In the genomic region with DNA sequence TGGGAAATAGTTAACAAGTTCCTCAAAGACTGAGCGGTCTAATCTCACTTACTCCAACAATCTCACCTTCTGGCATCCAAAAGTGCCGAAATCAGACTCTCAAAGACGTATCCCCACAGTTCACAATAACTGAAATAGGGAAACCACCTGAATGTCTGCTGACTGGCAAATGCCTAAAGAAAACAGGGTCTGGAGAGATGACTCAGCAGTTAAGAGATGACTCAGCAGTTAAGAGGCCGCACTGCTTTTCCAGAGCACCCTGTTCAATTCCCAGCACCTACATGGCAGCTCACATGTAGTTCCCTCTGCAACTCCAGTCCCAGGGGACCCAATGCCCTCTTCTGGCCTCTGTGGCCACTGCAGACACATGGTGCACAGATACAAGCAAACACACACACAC, we compare ENCODE assay signal across 26 mouse cellular contexts. TPM values are rescaled to one million over a fixed set of nuclear protein-coding genes. Genes with fewer than 3 reads are reported as not detected.
DNase-seq lines count a peak whose midpoint lies in the region; ATAC-seq and TF ChIP-seq lines count a peak whose summit lies in the region.
"Had no signal": no experiment of that assay in that cellular context is flagged by ENCODE, and none has a peak within 500 bp of the region (broad histone marks: within the 10 kb centered on the region; RNA-seq: fewer than 3 reads in every experiment).

No protein-coding gene starts in this region.

- H3K36me3 ChIP-seq in ES-Bruce4 (ENCODE audit: control insufficient read depth, insufficient read depth, low read length, poor library complexity, severe bottlenecking) = no peaks in the 10 kb centered on the region
- no peaks in the 10 kb centered on the region for H3K36me3 ChIP-seq in midbrain, embryonic 14.5 days (ENCODE audit: control insufficient read depth, insufficient read depth, low read length)
- H3K36me3 ChIP-seq: embryonic facial prominence, embryonic 15.5 days; forebrain, embryonic 15.5 days; heart, embryonic 13.5 days; limb, embryonic 13.5 days; liver, embryonic 12.5 days; midbrain, embryonic 12.5 days had no signal

- WGBS in midbrain, embryonic 14.5 days = 96% methylated on average over 4 of the region's 4 CpGs

- TF ChIP-seq POLR2A in ES-Bruce4 (IDR thresholded peaks at IDR 0.05; ENCODE audit: insufficient read depth, low read length) = no peak

- H3K9me3 ChIP-seq in ES-Bruce4 (replicated peaks; ENCODE audit: control insufficient read depth, insufficient read depth, low read length, poor library complexity, severe bottlenecking) = no peaks in the 10 kb centered on the region; the same call in 1 of the 2 replicates
- no peaks in the 10 kb centered on the region for H3K9me3 ChIP-seq in midbrain, embryonic 14.5 days (ENCODE audit: control insufficient read depth, low read length)
- H3K9me3 ChIP-seq: embryonic facial prominence, embryonic 15.5 days; forebrain, embryonic 15.5 days; heart, embryonic 13.5 days; limb, embryonic 13.5 days; liver, embryonic 12.5 days; midbrain, embryonic 12.5 days had no signal

- no peak overlapping the region for H3K4me3 ChIP-seq in ES-Bruce4 (ENCODE audit: low read depth, low read length)
- H3K4me3 ChIP-seq in midbrain, embryonic 14.5 days (replicated peaks; ENCODE audit: low read depth, low read length) = no peak overlapping the region
- H3K4me3 ChIP-seq: embryonic facial prominence, embryonic 15.5 days; forebrain, embryonic 15.5 days; heart, embryonic 13.5 days; layer of hippocampus, adult 2 months; limb, embryonic 13.5 days; liver, embryonic 12.5 days; midbrain, embryonic 12.5 days had no signal

- no peak overlapping the region for H3K9ac ChIP-seq in ES-Bruce4 (ENCODE audit: low read depth, poor library complexity, severe bottlenecking)
- no peak overlapping the region for H3K9ac ChIP-seq in midbrain, embryonic 14.5 days (replicated peaks; ENCODE audit: low read length)
- H3K9ac ChIP-seq: embryonic facial prominence, embryonic 15.5 days; forebrain, embryonic 15.5 days; heart, embryonic 13.5 days; limb, embryonic 13.5 days; liver, embryonic 12.5 days; midbrain, embryonic 12.5 days had no signal

- no peak overlapping the region for H3K4me2 ChIP-seq in midbrain, embryonic 14.5 days (ENCODE audit: low read length)
- H3K4me2 ChIP-seq: embryonic facial prominence, embryonic 15.5 days; forebrain, embryonic 15.5 days; heart, embryonic 13.5 days; limb, embryonic 13.5 days; liver, embryonic 12.5 days; midbrain, embryonic 12.5 days had no signal

- ATAC-seq in midbrain, embryonic 14.5 days (ENCODE audit: low FRiP score, low TSS enrichment) = no peak
- ATAC-seq: activated CD4-positive, CD25-positive, alpha-beta regulatory T cell, adult 4 months; forebrain, embryonic 15.5 days; hindbrain, postnatal 0 days; liver, embryonic 12.5 days had no signal

- TF ChIP-seq EP300 in ES-Bruce4 (IDR thresholded peaks at IDR 0.05; ENCODE audit: insufficient read depth, low read depth, low read length) = no peak

- peak overlapping the region; percentile 1; the same call in 1 of the 2 replicates for H3K27ac ChIP-seq in ES-Bruce4 (ENCODE audit: insufficient read depth, low read length)
- H3K27ac ChIP-seq in midbrain, embryonic 14.5 days (replicated peaks; ENCODE audit: low read depth, low read length) = no peak overlapping the region
- H3K27ac ChIP-seq: embryonic facial prominence, embryonic 15.5 days; forebrain, embryonic 15.5 days; heart, embryonic 13.5 days; hindbrain, postnatal 0 days; kidney, postnatal 0 days; layer of hippocampus, adult 2 months; limb, embryonic 13.5 days; liver, embryonic 12.5 days; midbrain, embryonic 12.5 days had no signal

- no peaks in the 10 kb centered on the region for H3K4me1 ChIP-seq in ES-Bruce4 (ENCODE audit: control insufficient read depth, insufficient read depth, low read length)
- no peaks in the 10 kb centered on the region for H3K4me1 ChIP-seq in midbrain, embryonic 14.5 days (ENCODE audit: control insufficient read depth, insufficient read depth, low read length)
- H3K4me1 ChIP-seq: embryonic facial prominence, embryonic 15.5 days; forebrain, embryonic 15.5 days; heart, embryonic 13.5 days; midbrain, embryonic 12.5 days had no signal

- TF ChIP-seq CTCF in ES-Bruce4 (IDR thresholded peaks at IDR 0.05; ENCODE audit: low read depth, low read length) = no peak

- no peaks in the 10 kb centered on the region for H3K27me3 ChIP-seq in ES-Bruce4 (ENCODE audit: control insufficient read depth, insufficient read depth, low read length, poor library complexity, severe bottlenecking)
- H3K27me3 ChIP-seq in midbrain, embryonic 14.5 days (ENCODE audit: control insufficient read depth, insufficient read depth, low read length) = no peaks in the 10 kb centered on the region
- H3K27me3 ChIP-seq: embryonic facial prominence, embryonic 15.5 days; forebrain, embryonic 15.5 days; heart, embryonic 13.5 days; limb, embryonic 13.5 days; liver, embryonic 12.5 days; midbrain, embryonic 12.5 days had no signal

- DNase-seq in A20 (ENCODE audit: low read depth, low spot score) = peak; percentile 32
- peak; percentile 76 for DNase-seq in R1 (ENCODE audit: low read depth, low spot score)
- peak; percentile 70 for DNase-seq in induced T-regulatory cell, adult 2 months (ENCODE audit: low read depth)
- no peak for DNase-seq in testis, postnatal 14 days (ENCODE audit: low spot score)
- DNase-seq in midbrain, embryonic 14.5 days = no peak
- no peak for DNase-seq in layer of hippocampus, adult 11-12 months (ENCODE audit: low spot score)
- DNase-seq in yolk sac, embryonic 10.5 days (ENCODE audit: low spot score) = no peak
- DNase-seq: adrenal gland, adult 8-10 months; cerebellum, adult 8-10 months; cerebellum, postnatal 36 days; heart, adult 11 months; heart, postnatal 14 days; kidney, adult 11 months; lung, adult 18-20 months; lung, postnatal 10 days had no signal

RNA-seq across cellular contexts. Expression of a gene that starts 13.9 kb away (rescaled TPM):
- not detected in 2 replicates for polyA plus RNA-seq in ES-Bruce4 (2011; ENCODE audit: insufficient read depth, insufficient read length, low read depth, missing spikeins)
- not detected in 2 replicates for polyA plus RNA-seq in midbrain, embryonic 14.5 days (2014; fragmentation: Nextera tagmentation; extraction: Ambion mirVana)
- polyA plus RNA-seq: heart, embryonic 13.5 days had no signal

RNA-seq across cellular contexts. Expression of a gene that starts 29.3 kb away (rescaled TPM):
- polyA plus RNA-seq in ES-Bruce4 (2011; ENCODE audit: insufficient read depth, insufficient read length, low read depth, missing spikeins) = 11.7 and 12.0 TPM in 2 replicates
- polyA plus RNA-seq in midbrain, embryonic 14.5 days (2014; fragmentation: Nextera tagmentation; extraction: Ambion mirVana) = 41.3 and 49.2 TPM in 2 replicates

Comparison
In these comparisons a context has a peak if more than half of its experiments do, and no peak if none do; other contexts are left out.
1. DNase-seq: peak in A20 (single experiment), R1 (single experiment) and induced T-regulatory cell, adult 2 months (single experiment); none in testis, postnatal 14 days (single experiment), midbrain, embryonic 14.5 days (single experiment), layer of hippocampus, adult 11-12 months (single experiment) and yolk sac, embryonic 10.5 days (single experiment).